Mouse (Mus musculus): ENCODE data around the gene Mus81.
"Not testable (repeated sequence)": the region's sequence is repeated elsewhere in the genome, so short reads cannot be mapped to it uniquely, and the experiment has no call there.

Gene Mus81

DNA sequence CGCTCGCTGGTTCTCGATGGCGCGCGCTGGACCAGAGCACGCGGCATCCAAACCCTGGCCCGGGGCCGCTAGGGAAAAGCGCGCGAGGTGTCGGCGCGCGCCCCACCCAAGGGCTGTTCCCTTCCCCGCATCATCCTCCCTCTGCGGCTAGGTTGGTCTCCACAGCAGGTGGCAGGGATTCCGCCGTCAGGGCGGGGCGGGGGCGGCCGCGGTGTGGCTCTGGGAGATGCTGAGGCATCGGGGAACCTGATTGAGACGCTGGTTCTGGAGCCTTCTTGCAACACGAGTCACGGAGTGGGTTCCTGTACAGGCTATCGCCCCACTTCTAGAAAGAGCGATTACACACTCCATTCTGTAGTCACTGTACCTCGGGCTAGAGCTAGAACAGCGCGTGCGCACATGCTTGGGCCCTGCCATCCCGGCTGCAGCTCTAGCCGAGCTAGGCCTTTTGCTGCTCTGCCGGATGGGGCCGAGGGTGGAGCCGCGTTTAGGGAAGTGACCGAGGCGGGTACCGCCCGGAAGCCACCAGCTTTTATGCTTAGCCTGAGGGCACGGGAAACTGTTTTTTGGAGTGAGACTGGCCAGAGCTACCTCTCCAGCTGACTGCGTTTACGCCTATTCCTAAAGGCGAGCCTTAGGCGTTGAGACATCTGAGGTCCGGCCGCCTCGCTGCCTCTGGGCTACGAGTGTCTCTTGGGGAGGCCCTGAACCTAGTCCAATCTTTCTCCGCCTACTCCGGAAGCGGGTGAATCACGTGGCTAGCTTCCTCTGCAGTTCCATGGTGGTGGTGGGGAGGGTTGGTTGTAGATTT, 2.9 kb upstream of the Mus81 start:
- DNase-seq: peak; percentile 87

DNA sequence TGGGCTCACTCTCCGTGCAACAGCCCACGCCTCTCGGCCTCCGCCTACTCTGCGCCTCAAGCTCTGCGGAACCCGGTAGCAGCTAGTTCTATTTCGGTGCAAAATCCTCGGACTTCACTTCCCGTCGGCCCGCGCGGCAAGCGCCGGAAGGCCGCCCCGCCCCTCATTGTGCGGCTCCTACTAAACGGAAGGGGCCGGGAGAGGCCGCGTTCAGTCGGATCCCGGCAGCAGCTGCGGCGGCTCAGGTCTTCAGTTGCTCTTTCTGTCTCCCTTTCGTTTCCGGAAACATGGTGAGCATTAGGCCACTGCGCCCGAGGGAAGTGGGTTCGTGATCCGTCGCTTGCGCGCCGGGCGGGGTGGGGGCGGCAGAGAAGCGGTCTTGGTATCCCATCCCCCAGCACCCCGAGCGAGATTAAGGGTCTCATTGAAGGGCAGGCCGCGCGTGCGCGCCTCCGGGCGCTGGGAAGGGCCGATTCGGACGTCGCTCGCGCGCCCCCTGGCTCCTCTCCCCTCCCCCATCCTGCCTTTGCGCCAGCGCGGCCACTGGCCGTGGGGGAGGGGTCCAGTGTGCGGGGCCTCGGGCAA, 2.2 kb upstream of the Mus81 start, which contains the start of gene Cfl1:
Cfl1 (plus strand) TSS at position 143 of the 585 bp plus-strand sequence.
- DNase-seq: peak; percentile 96

DNA sequence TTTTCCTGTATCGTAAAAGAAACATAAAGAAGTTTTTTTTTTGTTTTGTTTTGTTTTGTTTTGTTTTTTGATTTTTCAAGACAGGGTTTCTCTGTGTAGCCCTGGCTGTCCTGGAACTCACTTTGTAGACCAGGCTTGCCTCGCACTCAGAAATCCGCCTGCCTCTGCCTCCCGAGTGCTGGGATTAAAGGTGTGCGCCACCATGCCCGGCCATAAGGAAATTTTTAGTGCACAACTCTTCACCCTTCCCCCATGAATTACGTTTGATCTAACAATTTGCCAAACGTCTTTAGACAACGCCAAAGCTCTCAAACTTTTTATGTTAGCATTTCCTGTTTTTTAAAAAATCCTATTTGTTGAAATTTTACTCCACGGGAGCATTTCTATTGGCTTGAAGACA, 1.5 kb upstream of the Mus81 start:
- DNase-seq: not testable (repeated sequence)

DNA sequence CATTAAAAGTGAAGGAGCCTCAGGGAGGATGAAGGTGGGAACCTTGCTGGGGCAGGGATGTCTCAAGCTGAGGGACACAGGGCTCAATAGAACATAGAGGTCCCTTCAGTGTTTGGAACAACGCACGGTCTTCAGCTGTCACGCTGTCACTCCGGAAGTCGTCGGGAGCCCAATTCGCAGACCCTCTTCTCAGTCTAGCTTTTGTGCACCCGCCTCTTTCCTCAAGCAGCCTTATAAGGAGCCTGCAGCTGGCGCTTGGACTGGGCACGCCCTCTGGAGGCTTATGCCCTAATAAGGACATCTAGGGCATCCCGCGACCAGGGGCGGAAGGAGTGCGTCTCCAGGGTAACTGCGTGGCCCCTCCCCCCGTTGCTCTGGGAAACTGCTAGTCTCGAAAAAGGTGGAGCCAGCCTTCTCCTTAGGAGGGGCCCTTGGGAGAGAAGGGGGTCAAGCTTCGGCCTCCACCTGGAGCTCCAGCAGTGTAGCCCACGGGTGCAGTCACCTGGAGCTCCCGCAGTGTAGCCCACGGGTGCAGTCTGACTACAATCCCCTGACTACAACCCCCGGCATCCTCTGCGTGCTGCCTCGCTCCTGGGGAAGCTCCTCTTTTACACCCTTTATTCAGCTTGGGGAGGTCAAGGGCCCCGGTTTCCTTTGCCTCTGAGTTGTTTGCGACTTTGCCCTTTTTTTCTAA, 823 bp upstream of the Mus81 start:
- DNase-seq: peak; percentile 99

DNA sequence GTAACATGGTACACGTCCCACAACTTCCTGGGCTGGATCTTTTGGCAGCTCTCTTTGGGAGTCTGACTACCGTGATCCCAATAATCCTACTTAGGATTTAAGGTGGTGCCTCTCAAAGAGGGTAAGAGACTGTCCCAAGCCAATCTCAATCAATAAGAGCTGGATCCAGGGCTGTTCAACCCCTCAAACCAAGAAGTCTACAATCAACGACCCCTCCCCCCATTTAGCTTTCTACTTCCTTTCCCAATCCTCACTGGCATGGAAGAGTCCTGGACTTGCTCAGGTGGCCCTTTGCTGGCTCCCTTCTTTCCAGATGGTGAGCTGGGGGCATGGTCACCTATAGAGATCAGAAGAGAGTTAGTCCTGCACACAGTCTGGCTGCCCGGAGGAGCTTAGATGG, 1.4 kb downstream of the Mus81 start:
- DNase-seq: no peak

DNA sequence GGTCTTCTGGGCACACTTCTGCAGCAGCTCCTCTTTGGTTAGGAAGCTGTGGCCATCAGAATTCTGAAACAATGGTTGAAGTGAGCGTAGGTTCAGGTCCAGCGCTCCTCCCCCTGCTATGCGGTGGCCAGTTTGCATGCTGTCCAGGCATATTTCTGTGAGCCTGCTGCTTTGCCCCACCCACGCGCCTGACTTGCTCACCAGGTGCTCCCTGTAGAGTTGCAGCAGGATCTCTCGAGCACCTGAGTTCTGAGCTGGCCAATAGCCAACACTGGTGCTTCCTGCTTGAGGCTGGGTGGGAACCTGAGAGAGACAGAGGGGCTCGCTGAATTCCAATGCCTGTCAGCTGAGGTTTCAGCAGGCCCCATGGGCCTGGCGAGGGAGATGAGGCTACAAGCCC, 1.9 kb downstream of the Mus81 start:
- DNase-seq: peak; percentile 52

DNA sequence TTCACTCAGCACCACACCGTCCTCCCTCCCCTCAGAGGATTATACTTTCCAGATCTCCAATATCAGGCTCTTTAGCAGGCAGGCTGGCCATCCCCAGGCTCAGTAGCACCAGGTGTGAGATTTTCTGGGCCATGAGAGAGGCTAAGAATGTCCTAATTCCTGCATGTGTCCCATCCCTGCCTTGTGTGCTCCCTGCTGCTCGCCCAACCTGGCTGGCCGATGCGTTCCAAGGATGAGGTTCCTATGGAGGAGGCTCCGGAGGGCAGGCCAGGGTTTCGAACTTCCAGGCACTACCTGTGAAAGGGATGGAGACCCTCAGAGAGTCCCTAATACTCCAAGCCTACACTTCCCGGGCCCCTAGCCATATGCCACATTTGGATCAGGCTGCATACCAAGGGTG, 2.4 kb downstream of the Mus81 start:
- no peak for DNase-seq

DNA sequence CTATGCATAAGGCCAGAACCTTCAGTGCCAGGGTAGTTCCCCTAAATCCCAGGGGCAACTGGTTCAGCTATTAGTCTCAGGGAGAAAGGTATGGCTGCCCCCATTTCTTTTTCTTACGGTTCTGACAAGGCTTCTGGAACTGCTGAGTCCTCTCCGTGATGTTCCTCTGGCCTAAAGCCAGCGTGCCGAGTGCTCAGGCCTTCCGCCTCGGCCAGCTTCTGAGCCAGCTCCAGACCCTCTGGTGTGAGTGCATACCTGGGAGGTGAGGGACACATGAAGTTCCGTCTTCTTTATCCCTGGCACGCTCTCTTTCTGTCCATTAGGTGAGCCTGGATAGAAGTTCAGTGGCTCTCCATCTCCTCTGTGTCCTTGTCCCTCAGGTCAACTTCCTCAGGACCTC, 2.8 kb downstream of the Mus81 start:
- DNase-seq: no peak

DNA sequence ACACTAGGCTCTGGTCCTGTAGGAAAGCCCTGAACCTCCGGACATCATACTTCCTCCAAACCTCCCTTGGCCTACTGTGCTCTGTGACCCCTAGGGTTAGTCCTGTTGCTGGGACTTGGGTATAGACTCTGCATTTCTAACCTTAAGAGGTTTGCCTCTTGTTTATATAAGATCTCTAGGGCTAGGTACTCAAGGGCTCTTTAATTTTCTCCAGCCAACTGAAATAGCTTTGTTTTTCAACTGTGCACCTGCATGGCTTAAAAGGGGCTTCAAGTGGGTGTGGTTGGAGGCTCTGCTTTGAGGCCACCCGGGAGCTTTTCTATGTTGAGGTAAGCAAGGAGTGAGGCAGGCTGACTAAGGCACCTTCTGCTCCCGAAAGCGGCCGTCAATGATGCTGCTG, 3.7 kb downstream of the Mus81 start:
- DNase-seq: no peak

DNA sequence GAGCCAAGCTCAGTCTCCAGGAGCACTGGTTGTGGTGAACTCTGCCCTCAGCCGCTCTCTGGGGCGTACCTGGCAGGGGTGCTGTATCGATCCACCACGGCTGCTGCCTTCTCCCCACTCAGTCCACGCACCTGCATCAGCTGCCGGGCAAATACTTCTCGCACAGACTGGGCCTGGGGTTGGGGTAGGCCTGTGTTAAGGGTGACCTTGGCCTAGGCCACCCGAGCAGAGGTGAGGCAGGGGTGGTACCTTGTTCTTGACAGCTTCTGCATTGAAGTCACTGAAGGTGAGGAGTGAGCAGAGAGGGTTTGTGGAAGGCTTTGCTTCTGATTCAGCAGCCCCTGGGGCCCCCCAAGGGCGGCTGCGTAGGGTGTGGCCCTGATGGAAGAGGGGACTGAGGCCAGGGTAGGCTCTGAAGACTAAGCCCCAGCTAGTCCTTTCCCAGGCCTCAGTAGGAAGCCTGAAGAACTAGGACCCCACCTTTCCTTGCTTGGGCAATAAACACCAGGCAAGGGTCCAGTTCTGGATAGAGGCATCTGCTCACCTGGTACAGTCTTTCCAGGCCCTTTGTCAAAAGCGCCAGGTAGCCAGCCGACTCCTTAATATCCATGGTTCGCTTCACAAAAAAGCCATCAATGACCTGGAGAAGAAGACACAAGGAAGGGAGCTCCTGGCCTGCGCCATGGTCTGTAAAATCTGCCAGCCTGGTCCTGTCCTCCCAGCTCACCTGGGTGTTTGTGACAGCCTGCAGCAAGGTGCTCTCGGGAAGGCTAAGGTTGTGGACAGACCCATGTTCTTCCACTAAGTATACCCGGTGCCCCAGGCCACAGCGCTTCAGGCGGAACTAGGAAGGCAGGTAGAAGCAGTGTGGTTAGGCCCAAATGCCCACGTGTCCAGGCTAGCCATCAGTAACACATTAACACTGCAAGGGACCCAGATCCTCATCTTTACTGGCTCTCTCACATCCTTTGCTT, 4.5 kb downstream of the Mus81 start:
- no peak for DNase-seq

DNA sequence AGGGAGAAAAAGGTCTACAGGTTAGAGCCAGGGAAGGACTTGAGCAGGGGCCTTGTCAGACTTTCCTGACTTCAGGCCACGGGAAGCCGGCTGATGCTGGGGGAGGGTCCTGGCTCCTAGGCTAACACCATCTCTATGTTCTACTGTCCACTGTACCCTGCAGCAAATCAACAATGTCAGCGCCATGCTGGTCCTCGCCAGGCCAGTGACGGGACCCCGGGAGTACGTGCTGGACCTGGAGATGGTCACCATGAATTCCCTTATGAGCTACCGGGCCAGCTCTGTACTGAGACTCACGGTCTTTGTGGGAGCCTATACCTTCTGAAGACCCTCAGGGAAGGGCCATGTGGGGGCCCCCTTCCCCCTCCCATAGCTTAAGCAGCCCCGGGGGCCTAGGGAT, 6.8 kb downstream of the Mus81 start:
- no peak for DNase-seq

DNA sequence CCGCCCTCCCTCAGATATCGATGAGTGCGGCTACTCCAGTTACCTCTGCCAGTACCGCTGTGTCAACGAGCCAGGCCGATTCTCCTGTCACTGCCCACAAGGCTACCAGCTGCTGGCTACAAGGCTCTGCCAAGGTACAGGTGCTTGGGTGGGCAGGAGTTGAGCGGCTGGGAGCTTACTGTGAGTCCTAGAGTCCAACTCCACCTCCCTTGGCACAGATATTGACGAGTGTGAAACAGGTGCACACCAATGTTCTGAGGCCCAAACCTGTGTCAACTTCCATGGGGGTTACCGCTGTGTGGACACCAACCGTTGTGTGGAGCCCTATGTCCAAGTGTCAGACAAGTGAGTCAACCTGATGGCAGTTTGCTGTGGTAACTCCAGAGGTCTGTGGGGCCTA, 8.2 kb downstream of the Mus81 start:
- DNase-seq: no peak

DNA sequence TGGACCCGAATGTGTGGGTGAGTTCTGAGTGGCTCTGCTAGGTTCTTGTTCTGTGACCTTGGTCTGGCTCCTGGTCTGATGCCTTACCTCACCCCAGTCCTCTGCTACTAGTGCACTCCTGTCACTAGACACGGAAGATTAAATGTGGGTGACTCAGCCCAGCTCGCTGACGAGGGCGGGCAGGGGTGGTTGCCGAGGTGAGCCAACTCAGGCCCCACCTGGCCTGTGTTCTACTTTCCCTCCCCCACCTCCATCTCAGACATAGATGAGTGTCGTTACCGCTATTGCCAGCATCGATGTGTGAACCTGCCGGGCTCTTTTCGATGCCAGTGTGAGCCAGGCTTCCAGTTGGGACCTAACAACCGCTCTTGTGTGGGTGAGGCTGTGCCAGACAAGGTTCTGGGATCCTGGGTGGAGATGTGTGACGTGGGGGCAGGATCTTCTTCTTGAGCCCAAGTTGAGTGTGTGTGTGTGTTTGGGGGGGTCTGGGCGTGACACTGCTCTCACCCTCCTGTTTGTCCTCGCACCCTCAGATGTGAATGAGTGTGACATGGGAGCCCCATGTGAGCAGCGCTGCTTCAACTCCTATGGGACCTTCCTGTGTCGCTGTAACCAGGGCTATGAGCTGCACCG, 10.4 kb downstream of the Mus81 start:
- DNase-seq: no peak

DNA sequence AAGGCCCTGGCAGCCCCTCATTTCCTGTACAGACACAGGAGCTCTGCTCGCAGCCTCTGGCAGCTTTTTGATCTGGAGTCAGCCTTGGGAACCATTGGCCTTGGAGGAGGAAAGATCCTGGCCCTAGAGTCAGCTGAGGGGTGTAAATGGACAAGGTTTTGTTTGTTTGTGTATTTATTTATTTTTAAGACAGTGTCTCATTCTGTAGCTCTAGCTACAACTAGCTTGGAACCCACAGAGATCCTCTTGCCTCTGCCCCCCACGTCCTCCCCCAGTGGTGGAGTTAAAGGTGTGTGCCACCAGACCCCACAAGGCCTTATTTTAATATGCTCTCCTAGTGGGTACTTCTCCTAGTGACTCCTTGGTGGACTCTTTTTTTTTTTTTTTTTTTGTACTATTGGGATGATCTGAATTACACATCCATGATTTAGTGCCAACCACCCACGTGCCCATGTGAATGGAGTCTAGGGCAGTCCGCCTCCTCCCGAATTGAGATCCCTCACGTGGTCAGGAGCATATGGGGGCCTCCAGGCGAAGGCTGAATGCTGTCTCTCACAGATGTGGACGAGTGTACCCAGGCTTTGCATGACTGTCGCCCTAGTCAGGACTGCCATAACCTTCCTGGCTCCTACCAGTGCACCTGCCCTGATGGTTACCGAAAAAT, 11.1 kb downstream of the Mus81 start:
- DNase-seq: no peak

DNA sequence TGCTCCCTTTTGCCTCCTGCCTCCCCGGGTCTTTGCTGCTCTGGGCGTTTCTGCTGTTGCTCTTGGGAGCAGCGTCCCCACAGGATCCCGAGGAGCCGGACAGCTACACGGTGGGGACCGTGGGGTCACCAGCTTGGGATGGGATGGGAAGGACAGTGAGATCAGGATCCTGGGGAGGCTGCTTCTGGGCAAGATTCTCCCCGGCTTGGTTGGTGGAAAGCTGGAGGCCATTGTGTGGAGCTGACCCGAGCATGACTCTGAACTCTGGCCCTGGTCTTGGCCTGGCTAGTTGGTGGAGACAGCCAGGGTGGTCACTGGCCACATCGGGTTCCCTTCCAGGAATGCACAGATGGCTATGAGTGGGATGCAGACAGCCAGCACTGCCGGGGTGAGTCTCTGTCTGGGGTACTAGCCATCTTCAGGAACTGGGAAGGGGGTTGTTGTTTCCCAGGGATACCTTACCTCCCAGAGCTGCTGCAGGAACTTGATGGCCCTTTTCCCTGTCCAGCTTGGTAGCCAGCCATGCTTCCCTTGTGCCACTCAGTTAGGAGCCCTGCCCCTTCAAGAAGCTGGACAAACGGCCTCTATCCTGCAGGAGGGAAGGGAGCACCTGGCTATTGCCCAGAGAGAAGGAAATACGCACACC, 13.0 kb downstream of the Mus81 start:
- DNase-seq: no peak

DNA sequence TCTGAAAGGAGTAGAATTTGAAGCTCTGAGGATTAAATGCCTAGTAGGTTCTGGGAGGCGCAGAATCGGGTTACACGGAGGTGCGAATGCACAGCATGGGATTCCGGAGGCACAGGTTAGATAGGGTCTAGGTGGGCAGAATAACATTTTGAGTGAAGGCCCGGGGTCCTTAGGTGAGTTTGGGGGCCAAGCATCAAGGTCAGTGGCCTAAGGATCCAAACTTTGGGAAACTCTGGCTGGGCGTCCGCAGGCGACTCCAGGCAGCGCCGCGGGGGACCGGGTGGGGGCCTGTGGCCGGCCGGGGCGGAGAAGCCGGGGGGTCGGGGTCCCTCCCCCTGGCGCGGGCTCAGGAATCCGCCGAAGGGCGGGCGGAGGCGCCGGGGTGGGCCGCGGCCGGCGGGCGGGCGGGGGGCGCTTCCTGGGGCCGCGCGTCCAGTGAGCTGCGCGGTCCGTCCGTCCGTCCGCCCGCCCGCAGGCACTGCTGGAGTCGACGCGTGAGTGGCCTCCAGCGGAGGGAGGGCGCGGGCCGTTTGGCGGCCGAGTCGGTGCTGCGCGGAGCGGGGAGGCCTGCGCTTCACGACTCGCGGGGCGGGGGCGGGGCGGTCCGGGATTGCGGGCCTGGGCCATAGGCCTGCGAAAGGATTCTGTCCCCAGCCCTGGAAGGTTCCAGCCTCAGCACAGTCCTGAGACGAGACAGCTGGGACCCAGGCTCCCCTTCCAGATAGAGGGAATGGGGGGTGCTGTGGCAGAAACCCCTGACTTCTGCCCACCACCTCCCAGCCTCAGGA, 13.7 kb downstream of the Mus81 start:
- no peak for DNase-seq

DNA sequence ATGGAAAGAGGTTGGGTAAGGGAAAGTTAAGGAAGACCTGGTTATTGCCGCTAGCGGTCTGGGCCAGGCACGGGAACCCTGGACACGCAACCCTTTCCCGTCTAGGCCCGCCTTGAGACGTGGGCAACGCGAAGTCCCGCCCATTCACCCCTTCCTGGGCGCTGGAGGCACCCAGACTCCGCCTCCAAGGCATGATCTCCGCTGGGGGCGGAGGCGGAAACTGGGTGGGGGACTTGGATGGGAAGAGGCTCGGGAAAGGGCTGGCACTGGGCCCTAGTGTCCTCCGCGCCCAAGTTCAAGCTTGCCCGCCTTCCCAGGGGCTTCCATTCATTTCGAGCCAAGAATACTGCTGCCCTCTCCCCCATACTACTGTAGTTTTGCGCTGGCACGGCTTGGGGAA, 14.5 kb downstream of the Mus81 start, which contains the start of gene Efemp2:
Efemp2 (plus strand) TSS at position 235 of the 400 bp plus-strand sequence.
- DNase-seq: peak; percentile 76

DNA sequence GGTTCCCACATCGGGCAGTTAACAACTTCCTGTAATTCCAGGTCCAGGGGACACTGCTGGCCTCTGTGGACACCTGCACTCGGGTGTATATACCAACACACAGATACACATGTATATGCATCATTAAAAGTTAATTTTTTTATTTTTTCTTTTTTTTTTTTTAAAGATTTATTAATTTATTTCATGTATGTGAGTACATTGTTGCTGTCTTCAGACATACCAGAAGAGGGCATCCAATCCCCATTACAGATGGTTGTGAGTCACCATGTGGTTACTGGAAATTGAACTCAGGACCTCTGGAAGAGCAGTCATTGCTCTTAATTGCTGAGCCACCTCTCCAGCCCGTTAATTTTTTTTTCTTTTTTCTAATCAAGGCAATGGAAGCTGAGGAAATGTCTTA, 15.3 kb downstream of the Mus81 start:
- DNase-seq: no peak

DNA sequence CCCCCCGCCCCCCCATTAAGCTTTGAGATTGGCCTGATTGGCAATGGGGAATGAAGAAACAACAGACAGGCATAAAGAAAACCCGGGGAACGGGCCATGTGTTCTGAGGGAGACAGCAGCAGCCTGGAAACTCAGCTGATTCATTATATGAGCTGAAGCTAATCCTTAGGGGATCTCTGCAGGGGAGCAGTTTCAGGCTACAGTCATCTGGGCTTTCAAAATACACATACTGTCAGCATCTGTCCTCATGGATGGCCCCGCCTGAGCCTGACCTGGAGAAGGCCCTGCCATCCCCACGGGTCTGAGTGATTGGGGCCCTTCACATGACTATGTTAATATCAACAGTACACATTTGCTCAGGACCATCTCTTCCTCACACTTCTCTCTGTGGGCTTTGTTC, 16.4 kb downstream of the Mus81 start:
- DNase-seq: no peak

DNA sequence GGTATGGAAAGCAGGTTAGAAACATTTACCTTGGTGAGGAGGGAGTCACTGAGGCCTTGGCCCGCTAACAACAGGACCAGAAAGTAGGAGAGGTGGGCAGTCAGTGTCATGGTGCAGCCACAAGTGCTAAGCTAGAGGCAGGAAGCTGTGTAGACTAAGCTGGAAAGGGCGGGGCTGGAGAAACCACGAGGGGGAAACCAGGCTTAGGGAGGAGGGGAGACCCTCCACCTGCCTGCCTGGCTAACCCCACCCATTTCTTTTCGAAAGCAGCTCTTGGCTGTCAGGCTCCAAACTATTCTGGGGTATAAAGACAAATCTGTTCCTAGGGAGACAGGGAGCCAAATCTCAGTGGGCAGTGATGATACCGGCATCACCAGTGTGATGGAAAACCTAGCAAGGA, 19.8 kb downstream of the Mus81 start, which contains the start of gene Ctsw:
Ctsw (minus strand) TSS at position 134 of the 400 bp plus-strand sequence.
- DNase-seq: no peak
